Mouse (Mus musculus) heart, adult 18-20 months (tissue): ENCODE measurements around the gene 6030408B16Rik. TPM values are rescaled to one million over a fixed set of nuclear protein-coding genes. Genes with fewer than 3 reads are reported as not detected.

Experiments
- DNase-seq, 2 experiments: peaks; one replicate each; pipeline ENCODE4 v3.0.0; 2021 to 2022; ENCODE audit warnings: mixed read lengths in 1 of 2
- total RNA-seq, 2 experiments: library from RNA; stranded (reverse); gene quantifications; 2 replicates each; pipeline ENCODE4 v1.2.3; 2021

The 6030408B16Rik gene
- total RNA-seq, 2 experiments from 2014 or later: 0.69 to 1.1 TPM

DNA sequence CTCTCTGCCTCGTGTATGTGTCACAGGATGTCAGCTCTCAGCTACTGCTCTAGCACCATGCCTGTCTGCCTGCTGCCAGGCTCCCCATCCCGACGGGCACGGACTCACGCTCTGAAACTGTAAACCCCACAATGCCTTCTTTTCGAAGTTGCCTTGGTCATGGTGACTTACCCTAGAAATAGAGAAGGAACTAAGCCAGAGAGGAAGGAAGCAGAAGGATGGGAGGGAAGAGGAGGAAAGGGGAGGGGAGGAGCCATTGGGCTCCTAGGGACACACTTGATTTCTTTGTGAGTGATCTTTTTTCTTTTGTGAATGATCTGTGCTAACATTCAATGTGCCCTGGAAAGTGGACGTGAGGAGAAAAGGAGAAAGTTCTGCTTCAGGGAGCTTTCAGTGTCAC is 5.0 kb downstream of the 6030408B16Rik start:
- no peak for DNase-seq

DNA sequence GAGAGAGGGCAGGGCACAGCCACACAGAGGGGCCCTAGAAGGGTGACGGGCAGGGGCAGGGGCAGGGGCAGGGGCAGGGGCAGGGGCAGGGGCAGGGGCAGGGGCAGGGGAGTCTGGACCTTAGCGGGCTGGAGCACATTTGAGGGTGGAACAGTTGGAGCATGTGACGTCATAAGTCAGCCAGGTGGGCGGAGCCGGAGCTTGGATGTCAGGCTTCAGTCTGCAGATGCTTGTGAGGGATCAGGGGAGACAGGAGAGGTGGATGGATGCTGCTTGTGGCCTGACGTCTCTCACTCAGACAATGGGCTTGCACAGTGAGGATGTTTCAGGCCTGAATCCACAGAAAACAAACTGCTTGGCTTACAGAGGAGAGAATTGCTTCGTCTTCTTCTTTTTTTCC is 5.5 kb downstream of the 6030408B16Rik start:
- peak in 1 of 2 experiments; percentile 40 for DNase-seq

DNA sequence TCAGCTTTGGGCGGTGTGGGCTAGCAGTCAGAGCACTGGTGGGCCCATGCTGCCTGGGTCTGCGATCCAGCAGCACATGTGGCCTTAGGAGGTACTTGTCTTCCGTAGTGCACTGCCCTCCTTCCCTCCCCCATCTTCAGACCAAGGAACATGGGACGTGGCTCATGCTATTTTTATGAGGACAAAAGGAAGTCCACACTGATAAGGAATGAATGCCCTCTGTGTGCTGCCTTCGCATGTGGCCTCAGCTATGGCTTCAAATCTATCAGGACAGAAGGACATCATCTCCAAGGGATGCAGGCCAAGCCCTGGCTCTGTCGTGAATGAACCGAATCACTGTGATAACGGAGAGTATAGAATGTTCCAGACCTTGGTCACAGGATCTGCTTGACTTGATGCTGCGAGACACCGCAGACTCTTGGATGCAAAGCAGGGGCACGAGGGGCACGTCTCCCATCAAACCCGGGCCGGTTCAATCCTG is 6.5 kb downstream of the 6030408B16Rik start:
- peak; percentile 67 to 75 for DNase-seq

DNA sequence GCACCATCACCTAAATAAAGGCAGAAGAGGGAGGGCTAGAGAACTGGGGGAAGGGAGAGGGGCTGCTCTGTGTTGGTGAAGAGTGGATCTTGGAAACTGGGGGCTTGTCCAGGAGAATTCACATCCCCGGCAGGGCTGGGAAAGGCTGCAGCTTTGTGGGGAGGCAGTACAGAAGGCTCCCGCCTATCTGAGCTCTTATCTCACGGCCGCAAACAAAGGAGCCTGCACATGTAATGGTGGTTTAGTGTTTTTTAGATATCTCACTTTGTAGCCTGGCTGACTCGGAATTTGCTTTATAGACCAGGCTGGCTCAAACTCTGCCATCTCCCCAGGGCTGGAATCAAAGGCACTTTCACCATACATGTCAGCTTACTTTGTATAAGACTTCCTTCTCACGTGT is 7.1 kb downstream of the 6030408B16Rik start:
- DNase-seq: no peak

DNA sequence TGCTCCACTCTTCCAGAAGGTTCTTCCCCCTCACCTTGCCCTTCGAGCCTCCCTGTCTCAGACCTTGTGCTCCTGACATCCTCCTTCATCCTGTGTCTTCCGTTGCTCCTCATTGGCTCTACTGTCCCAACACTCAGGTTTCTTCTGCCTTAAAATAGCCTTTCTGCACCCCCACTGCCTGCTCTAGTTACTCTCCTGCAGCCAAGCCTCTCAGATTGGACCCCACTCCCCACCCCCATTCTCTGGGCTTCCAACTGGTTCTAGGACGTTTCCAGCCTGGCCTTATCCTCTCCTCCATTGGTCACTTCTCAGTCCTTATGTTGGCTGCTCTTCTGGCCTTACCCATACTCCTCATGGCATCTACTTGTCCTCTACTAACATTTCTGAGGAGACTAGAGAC is 9.2 kb downstream of the 6030408B16Rik start:
- DNase-seq: no peak

DNA sequence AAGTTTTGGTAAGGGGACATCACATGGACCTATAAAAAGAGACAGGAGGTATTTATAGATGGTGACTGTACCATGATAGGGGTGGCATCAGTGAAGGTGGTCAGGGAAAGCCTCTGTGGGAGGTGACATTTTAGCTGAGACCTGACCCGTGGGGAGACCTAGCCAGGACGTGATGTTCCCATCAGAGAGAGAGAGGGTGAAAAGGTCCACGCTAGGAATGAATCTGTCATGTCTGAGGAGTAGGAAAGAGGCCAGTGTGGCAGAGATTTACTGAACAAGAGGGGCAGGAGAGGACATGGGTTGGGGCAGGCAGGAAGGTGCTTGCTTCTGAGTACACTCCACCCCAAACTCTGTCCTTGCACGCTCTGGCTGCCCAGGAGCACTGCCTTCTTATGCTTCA is 10.8 kb downstream of the 6030408B16Rik start:
- no peak for DNase-seq

DNA sequence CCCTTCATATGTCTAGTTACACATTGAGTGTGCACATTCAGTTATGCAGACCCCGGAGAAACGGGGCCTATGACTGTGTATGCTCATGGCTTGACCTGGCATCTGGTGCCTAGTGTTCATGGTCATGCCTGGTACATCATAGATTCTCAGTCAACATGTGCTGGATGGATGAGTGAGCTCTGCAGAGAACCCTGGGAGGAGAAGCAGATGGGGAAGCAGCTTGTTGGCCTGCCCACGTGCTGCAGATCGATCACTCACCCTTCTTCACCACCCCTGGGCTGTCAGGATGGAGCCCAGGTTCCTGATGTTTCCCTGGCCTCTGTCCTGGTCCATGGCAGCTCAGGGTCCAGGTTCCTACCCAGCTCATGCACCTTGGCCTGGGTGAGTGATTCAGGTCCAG is 13.4 kb downstream of the 6030408B16Rik start:
- no peak for DNase-seq

DNA sequence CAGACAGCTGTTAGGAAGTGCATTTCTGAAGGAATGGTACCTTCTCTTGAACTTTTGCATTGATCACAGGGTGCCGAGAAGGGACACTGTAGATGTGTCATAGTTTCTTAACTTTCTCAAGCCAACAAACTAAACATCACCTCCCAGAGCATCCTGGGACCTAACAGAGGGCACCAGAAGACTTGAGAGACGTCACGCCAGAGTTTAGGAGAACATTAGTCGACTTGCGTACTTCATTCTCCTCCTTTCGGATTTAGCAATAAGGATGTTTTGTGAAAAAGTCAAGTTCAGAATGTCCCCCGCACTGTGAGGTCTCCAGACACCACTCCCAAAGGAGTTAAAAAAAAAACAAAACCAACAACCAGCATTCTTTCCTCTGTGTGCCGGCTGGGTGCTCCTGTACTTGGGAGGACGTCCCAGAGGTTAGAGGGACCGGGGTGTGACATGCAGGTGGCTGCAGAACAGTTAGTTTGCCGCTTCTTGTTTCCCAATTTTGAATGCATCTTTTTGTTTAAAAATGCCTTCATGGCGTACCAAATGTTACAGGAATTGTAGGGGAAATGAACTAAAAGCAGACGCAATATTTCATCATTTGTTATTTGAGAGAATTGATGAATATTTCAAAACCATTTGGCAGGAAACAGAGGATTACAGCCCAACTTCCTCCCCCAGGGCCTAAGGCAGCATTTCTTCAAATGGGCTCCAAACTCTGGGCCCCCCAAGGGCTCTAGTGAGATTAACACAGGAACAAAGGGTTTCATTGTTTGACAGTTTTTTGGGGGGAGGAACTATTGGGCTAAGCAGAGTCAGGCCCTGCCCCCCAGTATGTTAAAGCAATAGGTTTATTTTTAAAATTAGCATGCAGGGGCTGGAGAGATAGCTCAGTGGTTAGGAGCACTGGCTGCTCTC is 15.7 kb downstream of the 6030408B16Rik start:
- peak; percentile 63 to 79 for DNase-seq

DNA sequence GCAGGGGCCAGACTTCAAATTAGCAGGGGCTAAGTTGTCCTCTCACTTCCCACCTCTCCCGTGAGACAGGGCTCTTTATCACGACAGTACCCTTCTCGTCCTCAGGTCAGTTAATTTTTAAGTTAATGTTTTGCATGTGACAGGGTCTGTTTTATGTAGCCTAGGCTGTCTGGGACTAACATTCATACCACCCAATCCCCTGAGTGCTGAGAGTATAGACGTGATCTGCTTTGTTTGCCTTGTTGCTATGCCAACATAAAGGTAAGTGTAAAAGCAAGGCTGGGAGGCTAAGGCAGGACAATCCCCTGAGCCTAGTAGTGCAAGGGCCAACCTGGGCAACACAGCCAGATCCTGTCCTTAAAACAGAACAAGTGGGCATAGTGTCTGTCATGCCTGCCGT is 16.5 kb downstream of the 6030408B16Rik start:
- DNase-seq: no peak

DNA sequence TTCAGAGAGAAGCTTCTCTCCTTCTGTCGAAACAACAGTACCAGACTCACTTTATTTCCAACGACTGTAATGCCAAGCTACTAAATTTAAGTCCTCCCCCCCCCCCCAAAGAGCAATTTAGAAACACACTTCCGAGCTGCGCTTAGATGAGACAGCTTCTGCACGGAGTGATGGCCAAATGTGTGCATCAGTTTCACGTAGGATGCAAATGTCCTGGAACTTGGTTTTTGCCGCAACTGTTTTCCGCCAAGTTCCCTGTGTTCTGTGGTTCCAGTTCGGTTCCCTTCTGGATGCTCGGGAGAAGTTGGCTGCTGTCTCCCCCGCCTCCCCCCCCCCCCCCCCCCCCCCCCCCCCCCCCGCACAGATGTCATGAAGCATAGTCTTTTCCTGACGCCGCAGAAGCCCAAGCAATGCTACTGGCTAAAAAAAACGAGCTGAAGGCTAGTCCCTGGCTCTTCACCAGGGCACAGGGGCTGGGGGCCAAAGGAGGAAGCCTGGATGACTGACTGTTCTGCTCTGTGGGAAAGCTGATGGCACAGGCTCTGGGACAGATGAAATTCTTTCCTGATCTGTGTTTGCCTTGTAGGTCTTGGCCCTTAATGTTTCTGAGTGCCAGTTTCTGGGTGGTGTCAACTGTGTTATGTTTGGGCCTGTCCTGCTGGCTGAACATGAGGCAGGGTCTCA is 18.2 kb downstream of the 6030408B16Rik start:
- DNase-seq: peak; percentile 45 to 59

DNA sequence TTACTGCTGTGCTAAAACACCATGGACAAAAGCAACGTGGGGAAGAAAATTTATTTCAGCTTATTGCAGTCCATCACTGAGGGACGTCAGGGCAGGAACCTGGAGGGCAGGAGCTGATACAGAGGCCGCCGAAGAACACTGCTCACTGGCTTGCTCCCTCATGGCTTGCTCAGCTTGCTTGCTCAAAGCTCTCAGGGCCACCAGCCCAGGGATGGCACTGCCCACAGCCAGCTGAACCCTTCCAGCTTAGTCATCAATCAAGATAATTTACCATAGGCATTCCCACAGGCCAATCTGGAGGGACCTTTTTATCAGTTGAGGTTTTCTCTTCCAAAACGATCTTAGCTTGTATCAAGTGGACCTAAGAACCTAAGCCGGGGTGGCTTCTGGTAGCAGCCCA is 19.0 kb downstream of the 6030408B16Rik start:
- no peak for DNase-seq

DNA sequence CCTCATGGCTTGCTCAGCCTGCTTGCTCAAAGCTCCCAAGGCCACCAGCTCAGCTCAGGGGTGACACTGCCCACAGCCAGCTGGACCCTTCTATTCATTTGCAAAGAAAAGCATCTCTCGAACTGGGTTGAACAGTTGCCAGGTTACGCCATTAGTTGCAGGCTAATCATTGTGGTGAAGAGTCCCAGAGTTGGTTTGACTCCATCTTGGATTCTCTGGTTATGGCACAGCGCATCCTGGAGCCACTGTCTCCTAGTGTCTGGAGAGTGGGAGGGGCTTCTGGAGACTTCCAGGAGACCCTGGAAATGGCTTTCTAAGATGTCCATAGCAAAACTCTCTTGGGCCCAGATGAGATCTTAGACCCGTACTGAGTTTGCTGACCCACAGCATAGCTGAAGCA is 22.4 kb downstream of the 6030408B16Rik start:
- no peak for DNase-seq

DNA sequence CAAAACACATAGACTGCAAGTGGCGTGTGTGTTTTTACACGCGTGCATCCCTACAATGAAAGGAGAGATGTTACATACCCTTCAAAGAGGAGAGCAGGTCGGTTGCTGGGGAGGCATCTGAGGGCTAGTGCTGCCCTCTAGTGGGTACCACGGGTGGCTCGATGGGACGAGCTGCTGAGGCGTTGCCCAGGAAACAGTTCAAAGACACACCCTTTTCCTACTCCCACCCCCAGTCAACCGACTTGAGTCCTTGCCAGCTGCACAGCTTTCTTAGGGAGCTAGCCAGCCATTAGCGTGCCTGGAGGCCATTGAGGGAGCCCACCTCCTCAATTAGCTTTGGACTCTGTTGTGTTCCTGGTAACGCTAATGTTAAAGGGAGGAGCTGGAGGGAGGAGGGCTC is 22.8 kb downstream of the 6030408B16Rik start:
- DNase-seq: peak; percentile 92 to 95

DNA sequence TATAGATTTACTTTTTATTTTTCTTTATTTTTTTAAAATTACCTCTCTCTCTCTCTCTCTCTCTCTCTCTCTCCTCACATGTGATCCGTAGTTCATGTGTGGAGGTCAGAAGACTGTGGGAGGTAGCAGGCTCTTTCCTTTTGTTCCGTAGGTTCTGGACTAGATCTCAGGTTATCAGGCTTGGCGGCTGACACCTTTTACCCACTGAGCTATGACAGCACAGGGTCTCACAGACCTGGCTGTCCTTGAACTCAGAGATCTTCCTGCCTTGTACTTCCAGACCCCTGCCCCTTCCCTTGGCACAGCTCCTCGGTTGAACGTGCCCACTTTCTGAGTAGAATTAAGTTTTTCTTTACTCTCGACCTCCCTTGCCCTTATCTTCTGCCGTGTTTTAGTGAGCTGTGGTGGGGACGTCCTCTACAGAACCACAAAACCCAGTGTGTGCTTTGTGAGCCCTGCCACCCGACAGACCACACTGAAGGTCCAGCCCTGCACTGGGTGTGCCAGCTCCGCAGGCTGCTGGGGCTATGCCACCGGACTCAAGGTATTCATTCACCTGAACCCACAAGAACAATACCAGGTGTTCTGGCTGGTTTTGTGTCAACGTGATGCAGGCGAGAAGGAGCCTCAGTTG is 23.4 kb downstream of the 6030408B16Rik start:
- no peak for DNase-seq

DNA sequence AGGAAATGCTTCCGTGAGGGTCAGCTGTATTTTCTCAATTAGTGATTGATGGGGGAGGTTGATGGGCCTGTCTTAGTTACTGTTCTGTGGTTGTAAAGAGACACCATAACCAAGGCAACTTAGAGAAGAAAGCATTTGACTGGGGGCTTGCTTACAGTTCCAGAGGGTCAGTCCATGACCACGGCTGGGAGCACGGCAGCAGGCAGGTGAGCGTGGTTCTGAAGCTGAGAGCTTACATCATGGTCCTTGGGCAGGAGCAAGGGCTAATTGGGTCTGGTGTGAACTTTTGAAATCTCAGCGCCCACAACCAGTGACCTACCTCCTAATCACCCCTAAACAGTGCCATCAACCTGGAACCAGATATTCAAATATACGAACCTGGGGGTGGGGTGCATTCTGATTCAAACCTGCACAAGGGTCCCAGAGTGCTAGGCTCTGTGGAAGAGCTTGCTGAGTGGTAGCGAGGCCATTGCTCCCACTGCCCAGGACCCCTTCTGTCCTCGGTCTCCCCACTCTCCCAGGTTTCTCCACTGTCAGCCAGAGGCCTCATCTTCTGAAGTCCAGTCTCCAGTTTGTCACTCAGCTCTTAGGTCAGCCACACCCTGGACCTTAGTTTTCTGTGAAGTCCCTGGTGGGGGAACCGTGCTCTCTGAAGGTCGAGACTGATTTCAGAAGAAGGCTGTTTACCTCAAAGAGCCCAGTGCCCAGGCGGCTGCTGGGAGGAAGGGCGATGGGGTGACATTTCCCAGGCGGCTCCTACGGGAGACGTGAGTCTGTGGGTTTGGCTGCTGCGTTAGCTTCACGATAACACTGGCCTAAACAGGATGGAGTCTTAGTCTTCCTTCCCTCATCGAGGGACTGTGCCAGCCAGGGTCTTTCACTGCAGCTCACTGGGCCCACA is 24.2 kb downstream of the 6030408B16Rik start:
- DNase-seq: peak in 1 of 2 experiments; percentile 35

DNA sequence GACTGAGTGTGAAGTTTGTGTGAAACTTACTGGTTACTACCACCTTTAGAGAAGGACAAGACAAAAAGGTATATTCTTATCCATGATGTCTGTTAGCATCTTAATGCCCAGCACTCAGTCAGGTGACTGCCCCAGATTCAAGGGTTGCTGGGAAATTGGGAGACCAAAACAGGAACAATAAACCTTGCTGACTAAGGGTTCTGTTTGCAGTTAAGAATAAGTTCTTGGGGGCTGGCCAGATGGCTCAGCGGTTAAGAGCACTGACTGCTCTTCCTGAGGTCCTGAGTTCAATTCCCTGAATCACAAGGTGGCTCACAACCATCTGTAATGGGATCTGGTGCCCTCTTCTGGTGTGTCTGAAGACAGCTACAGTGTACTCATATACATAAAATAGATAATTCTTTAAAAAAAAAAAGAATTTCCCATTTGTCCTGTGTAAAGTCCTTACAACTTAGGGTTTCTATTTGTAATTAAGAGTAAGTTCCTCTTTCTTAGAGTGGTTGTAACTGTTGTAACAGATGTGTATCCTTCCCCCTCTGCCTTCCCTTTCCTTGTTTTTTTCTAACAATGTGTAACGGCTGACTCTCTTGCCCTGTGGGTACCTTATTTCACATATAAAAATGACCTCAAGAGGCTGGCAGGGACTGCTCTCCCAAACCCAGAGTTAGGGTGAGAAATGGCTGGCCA is 24.9 kb downstream of the 6030408B16Rik start:
- peak in 1 of 2 experiments; percentile 28 for DNase-seq

DNA sequence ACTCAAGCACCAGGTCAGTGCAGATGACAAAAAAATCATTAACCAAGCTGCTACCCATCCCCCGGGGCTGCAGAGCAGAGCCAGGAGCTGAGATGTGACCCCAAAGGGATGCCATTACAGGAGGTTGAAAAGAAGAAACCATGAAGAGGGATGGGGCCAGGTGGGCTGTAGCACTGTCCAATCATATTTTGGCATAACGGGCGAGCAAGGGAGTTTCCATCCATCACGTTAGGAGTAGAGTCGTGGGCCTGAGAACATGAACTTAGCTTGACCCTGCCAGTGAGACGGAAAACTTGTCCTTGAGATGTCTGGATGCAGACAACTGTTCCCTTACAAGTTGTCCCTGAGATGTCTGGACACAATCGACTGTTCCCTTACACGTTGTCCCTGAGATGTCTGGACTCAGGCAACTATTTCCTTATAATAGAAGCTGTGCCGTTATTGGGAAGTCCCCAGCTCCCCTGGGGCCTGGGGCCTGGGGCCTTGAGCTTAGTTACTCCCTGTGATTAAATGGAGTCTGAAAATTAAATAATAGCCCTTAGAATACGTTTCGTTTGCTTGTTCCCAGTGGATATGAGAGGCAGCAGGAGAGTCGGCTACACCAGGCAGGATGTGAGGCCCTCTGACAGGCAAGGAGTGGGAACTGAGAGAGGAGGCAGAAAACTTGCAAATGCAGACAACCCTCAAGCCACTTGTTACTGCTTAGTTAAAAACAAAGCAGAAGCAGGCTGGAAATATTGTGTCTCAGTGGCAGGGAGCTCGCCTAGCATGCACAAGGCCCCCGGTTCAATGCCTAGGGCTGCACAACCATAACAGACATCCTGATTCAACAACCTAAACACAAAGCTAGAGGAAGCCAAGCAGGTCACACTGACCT is 26.1 kb downstream of the 6030408B16Rik start:
- peak; percentile 41 to 46 for DNase-seq

DNA sequence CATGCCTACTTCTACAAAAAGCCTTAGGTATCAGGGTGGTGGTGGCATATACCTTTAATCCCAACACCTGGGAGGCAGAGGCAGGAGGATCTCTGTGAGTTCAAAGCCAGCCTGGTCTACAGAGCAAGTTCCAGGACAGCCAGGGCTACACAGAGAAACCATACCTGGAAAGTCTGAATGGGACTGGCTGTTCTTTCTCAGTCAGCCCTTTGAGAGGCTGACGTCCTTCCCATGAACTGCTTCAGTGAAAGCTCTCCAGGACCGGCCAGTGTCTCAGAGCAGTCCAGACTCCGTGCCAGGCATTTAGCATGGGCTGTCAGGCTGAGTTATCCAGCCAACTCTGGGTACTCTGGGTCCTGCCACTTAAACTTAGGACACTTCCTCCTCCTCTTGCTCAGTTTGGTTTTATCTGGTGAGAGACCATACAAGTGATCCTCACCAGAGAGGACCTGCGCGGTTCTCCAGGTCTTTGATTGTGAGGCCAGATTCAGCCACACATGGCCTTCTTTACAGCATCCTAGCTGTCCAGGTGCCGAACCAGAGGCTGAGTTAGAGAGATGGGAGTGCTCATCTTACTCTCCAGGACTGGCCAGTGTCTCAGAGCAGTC is 27.1 kb downstream of the 6030408B16Rik start:
- DNase-seq: peak in 1 of 2 experiments; percentile 38

DNA sequence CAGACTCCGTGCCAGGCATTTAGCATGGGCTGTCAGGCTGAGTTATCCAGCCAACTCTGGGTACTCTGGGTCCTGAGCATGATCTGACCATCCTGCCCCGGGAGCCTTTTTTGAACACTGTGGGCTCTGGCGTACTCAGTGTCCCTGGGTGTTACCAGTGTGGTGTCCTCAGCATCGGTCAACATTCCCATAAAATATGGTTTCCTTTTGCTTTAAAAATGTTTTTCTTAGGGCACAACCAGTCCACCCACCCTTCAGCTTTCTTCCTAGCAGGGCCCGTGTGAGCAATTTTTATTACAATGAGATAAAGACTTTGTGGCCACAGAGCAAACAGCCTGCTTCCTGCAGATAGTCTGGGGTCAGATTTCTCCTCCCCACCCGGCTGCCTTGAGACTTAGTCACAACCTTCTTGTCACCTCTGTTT is 27.6 kb downstream of the 6030408B16Rik start:
- peak; percentile 44 to 76 for DNase-seq

DNA sequence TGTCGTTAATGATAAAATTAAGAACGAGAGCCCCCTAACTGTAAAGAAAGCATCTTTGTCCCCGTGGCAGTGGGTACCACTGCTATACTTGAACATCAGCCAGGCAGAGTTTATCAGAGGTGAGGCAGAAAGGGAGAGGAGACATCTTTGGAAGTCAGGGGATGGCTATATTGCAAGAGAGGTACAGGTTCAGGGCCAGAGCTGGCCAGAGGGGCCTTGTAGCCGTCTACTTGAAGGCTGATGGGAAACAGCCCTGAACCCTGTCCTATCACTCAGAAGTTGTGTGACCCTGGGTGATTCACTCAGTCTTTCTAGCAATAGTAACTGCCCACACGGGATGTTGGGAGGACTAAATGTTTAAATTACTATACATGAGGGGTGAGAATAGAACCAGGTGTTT is 28.1 kb downstream of the 6030408B16Rik start:
- no peak for DNase-seq
